Mouse (Mus musculus): Measurements from ENCODE around the gene Rab39b.

Rab39b gene

DNA sequence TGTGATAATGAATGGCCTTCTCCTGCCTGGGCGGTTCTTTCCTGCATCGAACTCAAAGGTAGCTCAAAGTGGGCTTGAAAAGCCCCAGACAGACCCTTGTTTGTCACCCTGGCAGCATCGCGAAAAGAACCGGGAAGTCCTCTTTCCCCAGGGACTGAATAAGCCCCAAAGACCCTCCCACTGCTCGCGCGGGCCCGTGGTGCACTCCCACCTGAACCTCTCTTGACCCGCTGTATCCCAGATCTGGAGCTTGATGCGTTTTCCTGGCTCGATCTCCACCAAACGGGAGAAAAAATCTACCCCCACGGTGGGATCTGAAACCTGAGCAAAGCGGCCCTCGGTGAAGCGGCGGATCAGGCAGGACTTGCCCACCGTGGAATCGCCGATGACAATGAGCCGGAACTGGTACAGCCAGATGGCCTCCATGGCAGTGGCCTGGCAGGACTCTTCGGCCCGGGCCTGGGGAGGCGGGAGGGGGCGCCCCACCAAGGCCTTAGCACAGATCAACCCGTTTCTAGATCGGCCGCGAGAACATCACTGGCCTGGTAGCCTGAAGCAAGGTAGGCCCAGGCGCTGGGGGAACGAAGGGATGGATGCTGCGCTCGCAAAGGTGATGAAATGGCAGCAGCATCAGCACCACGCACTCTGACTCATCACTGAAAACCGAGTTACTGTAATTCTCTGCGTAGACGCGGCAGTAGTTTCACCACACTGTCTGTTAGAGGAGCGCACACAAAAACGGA lies at the start of gene Rab39b:
Gene Rab39b (minus strand): TSS at position 650 of the 743 bp plus-strand sequence.
- no peak for DNase-seq

DNA sequence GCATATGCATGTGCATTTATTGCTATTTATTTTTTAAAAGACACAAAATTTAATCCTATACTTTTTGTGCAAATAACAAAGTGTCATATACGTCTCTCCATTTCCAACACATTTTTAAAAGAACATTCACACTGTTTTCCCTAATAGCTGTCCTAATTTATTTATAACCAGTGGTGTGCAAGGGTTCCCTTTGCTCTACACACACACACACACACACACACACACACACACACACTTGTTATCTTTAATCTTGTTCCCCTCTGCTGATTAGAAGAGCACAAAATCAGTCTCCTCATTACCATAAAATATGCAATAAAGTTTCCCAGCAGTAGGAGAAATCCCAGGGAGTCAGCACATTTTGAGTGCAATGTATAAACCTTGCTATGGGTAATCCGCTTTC lies 508 bp upstream of the Rab39b start:
- DNase-seq, result no peak
